Mouse (Mus musculus) thymus, postnatal 14 days (tissue): Measurements from ENCODE around the gene Tmem30a.
A peak's percentile ranks its signal among the peaks of the same experiment; 100 is the strongest.

Source experiments
- DNase-seq: peaks from one replicate; pipeline ENCODE4 v3.0.0; 2021

Tmem30a gene

DNA sequence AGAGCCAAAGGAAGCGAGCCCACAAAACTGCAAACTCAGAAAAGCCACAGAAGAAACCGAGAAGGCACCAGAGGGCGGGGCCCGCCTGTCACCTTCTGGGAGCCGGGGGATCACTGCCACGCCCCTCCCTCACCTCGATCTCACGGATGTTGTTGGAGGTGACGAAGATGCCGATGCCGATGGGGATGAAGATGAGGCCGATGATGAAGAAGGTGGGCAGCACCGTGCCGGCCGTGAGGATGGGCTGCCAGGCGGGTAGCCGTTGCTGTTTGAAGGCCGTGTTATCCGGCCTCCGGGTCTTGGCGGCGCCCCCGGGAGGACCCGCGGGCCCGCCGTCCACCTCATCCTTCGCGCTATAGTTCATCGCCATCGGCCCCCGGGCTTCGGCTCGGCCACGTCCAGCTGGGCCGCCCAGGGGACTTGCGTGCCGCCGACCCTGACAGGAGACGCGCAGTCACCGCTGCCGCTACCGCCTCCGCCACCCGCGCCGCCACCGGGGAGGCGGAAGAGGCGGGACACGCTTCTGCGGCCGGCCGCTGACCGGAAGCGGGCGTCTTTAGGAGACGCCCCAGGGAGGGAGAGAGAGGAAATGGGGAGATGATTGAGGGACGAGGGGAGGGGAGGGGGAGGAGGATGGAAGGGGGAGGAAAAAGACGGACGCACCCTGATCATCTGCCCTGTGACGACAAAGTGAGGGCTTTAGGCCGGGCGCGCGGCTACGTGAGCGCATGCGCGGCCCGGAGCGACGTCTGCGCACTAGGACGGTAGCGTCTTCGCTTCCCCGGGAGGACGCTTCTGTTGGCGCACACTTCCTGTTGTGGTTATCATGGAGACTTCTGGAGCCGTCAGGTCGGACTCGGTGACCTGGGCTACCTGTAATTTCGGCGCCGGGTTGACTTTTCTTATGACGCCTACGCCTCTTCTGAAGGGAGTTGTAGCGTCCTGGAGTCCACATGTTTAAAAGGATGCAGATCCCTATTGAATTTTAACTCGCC is at the start of gene Tmem30a:
Gene Tmem30a (minus strand): TSS at position 667 of the 995 bp plus-strand sequence.
- peak; percentile 91 for DNase-seq

DNA sequence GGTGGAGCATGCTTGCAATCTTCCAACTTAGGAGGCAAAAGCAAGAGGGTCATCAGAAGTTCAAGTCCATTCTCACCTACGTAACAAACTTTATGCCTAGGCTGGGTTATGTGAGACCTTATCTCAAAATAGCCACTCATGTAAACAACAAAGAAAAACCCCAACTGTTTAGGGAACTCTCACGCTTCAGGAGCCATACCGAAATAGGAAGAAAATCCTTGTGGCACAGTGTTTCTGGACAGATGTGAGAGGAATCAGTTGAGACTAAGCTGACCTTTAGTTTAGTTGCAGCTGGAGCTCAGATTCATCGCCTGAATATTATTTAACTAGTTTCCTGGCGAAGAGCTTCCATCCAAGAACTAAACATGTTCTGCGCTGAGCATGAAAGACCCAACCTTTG is 49.3 kb upstream of the Tmem30a start:
- DNase-seq, result no peak

DNA sequence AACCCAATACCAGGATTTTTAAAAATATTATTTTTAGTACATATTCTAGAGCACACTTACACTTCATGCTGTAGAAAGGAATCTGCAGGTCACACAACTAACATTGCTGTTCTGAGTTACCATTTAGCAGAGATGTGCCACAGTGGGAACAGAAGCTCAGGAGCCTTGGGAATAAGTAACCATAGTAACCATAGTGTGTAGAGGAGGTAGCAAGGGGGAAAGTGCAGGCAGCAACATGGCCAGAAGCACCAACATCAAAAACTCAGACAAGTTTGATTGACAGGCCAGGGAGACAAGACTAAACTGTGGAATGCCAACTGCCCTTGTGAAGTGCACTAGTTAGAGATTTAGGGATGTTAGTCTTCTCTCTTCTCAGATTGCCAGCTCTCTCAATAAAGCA is 48.7 kb upstream of the Tmem30a start:
- no peak for DNase-seq

DNA sequence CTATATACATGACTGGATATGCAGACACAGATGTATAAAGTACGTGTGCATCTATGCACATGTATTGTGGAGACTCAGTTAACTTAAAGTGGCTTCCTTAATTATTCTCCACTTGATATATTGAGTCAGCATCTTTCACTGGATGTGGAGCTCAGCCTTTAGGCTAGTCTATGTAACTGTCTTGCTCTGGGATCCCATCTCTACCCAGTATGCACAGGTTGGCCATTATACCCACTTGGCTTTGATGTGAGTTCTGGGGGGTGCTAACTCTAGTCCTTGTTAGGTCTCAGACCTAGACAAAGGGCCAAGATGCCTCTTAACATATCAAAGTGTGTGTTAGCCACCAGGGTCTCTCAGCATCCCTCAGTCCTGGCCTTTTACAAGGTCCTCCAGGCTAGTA is 38.0 kb upstream of the Tmem30a start:
- DNase-seq, result no peak

DNA sequence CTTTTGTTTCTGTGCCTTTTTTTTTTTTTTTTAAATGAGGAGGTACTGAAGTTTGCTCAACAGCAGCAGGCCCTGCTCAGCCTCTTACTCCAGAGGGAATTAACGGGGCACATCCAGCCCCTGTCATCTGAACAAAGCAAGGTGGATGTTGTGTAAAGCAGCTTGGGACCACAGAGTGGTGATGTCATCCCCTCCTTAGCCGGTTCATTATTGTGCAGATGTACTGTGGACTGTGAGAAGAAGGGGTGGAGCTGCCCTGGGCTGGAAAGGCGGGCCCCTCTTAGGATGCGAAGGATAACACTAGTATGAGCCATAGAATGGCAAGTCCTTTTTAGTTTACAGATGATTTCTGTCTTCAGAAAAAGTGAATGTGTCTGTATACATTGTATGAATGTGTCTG is 37.6 kb upstream of the Tmem30a start:
- DNase-seq, result no peak

DNA sequence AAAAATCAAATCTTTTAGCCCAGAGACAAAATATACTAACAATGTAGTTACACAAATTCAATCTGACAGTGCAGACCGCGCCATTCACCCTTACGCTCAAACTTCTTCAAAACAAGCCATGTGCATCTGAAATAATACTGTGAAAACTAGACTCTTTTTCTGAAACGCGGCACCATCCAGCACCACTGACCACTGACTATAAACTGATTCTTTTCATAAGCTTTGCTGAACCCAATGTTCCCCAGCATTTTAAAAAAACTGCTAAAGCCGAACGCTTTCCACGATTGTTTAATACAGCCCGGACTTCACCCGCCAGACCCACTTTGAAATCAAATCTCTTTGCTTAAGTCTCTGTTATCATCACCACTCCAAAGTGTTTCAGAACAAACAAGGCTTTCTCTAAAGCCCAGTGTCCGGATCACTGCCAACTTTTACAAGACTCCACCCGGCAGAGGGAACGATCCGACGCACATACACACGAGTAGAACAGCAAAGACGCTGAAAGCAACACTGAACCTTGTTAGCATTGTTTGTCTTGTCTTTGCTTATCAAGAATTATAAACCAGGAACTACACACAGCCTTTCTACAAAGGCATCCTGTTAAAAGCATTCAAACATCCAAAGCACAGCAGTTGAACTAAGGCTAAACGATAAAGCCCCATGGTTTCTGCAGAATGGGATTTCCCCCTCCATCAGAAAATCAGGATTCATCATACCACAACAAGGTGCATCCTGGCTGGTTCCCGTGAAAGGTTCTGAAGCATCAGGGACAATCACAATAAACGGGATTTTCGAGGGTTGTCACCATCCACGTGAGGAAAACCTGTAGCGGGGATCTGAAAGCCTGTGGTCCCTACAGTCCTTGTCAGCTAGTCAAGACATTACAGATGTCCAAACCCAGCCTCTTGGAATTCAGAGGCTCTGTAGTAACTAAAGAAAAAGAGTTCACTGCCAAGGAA is 36.8 kb upstream of the Tmem30a start:
- no peak for DNase-seq

DNA sequence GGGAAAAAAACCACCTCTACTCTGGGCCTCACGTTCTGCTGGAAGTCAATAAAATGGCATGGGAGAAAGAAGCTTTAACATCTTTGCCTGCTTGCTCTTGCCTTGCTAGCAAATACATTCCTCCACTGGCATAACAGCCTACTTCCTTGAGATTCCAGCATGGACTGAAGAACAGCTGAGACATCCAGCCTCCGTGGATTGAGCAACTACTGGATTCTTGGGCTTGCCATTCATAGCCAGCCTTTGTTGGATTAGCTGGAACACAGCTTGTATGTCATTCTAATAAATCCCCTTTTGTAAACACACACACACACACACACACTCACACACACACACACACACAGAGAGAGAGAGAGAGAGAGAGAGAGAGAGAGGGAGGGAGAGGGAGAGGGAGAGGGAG is 33.8 kb upstream of the Tmem30a start:
- no peak for DNase-seq

DNA sequence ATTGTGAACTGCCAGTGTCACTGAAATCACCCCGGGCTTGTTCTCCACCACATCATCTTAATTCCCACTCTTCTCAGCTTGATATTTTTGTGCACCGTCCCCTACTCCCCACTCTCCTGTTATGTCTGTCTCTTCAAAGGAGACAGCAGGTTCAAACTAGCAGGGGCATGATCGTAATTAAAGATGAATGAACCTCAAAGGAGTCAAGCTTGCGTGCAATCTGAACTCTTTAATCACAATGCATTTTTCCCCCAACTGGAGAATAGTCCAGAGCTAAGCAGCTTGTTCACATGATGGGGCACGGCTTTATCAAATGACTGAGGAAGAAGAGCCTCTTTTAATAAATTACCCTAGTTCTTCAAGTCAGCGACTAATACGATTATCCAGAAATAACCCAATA is 32.2 kb upstream of the Tmem30a start:
- no peak for DNase-seq

DNA sequence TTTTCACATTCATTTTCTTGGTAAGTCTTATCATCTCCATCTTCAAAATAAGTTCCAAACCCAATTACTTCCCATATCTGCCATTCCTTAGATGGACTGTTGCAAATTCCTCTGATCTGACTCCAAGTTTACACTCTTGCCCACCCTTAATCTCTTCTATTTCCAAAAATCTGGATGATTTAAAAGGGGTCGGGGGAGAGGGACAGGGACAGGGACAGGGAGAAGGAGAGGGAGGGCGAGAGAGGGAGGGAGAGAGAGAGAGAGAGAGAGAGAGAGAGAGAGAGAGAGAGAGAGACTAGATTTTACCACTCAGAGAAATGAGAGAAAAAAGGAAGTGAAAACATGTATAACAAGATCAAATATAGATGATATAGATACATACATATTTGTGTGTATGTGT is 30.5 kb upstream of the Tmem30a start:
- DNase-seq, result no peak

DNA sequence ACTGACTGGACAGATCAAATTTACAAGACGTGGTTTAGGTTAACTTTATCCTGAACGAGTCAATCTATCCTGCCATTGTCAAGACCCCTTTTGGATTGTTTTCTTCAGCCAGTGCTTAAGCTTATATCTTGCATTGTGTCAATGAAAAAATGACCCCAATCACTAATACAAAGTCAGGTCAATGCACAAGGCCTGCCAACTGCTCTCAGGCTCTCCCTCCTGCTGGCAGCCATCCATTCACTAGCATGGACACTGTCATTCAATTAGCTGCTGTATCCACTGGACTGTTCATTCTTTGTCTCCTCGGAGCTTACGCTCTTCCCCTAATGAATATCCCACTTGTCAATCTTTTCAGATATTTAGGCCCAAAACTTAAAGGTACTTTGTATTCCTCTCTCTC is 30.1 kb upstream of the Tmem30a start:
- no peak for DNase-seq

DNA sequence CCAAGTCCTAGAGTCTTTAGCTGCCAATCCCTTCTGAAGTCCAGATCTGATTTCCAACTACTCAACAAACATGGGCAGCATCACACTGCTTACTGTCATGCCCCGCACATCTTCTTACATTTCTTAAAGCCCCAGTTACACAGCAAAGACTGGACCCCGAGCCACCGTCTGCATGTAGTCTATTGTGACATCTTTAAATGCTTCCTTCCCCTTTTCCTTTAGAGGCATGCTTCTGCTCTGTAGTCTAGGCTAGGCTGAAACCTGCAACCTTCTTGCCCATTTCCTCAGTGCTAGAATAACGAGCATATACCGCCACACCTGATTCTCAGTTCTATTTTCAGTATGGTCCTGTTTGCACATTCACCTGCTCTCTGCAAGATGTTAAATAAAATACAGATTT is 23.2 kb upstream of the Tmem30a start:
- no peak for DNase-seq

DNA sequence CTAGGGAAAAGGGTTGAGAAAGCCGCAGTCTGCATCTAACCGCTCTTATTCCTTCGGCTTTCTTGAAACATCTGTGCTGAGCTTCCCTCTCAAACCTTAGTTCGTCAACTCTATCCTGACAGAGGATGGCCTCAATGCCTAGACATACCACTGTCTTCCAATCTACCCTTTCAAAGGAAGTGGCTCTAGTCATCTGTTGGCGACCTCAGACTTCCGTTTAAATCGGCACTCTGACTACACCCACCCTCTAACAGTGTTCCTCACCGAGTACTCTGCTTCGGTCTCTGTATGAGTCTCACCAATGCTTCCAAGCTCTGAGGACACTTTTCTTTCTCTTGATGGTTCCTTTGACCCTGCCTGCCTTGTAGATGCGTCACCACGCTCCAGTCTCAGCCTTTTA is 22.7 kb upstream of the Tmem30a start:
- peak; percentile 31 for DNase-seq

DNA sequence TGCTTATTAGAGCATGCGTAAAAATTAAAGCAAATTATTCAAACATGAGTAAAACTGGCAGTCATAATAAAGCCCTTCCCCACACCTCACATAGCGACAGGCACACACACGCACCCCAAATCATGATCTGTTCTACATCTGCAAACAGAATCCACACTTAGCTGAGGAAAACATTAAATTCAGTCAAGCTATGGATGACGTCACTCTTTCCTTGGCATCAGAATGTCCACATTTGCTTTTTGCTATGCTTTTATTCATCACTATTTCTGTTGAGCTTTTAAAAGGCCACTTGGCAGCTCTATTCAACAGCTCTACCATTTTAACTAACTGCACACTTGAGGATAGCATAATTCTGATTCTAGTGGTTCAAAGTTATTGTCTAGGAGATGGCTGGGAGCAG is 21.3 kb upstream of the Tmem30a start:
- DNase-seq, result no peak

DNA sequence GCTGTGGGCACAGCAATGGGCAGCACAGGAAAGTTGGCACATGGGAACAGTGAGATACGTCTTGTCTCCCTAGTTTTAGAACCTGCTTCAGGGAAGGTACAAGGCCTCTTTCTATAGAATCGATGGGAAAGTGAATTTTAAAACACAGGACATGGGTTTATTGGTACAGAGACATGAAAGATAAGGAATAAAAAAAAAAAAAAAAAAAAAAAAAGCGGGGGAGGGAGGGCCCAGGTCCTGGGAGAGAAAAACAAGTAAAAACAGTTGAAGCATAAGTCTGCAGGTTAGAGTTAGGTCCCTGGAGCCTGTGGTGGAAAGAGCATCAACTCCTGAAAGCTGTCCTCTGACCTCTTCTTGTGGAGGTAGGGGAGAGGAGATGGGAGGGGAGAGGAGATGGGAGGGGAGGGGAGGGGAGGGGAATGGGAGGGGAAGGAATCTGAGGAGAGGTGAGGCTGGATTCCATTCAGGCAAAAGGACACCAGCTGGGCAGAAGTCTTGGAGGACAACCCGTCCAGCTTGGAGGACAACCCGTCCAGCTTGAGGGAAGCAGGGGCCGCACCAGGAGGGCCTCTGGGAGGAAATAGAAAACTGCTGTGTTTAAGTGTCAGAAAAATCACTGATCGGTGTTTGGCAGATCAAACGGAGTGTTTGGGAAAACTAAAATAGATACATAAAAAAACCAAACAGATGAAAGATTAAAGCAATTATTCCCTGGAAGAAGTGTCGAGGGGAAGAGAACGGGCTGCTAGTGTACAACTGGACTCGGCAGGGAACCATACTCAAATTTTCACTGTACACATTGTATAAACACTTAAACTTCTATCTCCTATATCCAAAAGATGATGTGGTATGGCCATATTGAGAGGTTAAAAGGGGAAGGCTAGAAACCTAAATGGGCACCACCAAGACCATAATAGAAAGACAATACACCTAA is 17.9 kb upstream of the Tmem30a start:
- no peak for DNase-seq

DNA sequence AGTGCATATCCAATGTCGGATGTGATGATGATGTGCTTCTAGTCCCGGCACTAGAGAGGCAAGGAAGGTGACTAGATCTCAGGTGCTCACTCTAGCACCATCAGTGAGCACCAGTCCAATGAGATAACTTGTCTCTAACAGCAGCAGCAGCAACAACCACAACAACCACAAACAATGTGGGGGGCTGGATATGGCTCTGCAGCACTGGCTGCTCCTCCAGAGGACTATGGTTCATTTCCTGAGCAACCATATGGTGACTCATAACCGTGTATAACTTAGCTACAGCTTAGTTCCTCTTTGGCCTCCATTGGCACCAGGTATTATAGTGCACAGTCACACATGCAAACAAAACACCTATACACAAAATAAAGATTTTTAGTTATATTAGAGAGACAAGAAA is 17.2 kb upstream of the Tmem30a start:
- DNase-seq, result no peak

DNA sequence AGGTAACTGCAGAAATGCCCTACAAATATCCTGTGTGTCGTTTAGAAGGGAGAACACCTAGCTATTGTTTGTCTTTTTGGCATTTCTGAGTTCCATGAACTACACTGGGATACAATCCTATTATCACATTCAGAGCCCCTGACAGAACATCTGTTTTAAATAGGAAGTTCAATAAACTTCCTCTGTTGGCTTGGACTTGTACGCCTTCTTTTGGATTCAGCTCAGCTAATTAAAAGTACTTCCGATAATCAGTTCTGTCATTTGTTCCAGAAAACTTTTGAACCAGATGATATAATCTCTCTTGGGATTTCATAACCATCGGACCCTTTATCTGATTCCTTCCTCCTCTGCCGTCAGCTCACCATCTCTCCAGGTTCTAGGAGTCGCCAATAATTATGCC is 16.1 kb upstream of the Tmem30a start:
- DNase-seq, result no peak

DNA sequence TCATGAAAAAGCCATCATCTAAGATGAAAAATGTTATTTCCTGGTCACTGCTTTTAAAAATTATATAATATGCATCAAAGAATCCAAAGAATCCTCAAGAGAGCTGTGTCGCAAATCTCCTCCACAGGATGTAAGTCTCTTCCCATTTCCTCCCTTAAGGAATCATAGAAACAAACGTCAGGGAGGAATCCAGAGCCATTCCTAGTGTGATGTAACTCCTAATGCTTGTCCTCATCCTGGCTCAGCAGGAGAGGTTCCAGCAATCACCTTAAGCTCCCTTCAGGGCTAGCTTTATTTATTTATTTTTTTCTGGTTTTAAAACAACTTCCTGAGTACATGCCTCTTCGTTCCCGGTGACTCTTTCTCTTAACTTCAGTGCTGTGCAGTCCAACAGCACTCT is 13.9 kb upstream of the Tmem30a start:
- no peak for DNase-seq

DNA sequence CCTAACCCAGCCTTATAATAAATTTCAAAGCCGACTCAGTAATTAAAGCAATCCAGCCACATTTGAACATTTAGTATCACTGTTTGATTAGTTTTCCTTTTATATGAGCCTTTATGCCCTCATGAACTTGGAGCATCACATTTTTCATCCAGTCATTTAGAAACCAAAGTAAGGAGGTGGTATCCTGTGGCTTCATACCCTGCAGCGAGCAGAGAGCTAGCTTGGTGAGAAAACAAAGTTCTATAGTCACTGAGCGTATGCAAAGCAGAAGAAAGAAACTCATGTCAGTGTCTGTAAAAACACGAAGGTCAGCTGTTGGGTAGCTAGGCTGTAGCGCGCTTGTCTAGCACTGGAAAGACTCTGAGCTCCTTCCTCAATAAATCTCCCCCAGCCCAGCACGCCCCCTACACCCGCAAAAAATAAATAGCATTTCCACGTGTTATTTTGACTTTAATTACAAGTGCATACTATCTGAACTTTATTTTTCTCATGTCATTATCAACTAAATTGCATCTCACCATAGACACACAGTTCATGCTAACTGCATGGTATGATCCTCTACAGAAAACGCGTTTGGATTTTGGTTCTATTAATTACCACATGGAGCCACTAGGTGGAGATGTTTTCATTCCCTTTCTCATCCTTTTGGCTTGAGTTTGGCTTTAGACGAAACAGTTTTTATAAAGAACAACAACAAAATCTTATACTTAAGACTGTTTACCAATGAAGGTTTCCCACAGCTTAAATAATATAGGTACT is 13.2 kb upstream of the Tmem30a start:
- DNase-seq, result no peak

DNA sequence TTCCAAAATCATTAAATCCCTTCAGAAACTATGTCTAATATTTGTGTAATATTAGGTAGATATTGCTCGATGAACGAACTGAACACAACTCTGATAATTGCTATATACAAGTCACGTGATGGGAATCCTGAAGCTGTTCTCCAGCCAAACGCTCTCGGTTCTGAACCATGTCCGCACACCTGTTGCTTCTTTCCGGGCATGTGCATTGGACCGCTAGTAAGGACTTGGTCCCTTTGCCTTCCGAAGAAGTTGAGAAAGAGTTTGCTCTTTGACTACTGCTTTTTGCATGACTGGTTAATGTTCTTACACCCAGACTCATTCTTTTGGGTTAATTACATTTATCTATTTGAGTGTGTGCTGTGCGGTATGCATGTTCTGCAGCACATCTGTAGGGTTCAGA is 12.1 kb upstream of the Tmem30a start:
- DNase-seq, result no peak

DNA sequence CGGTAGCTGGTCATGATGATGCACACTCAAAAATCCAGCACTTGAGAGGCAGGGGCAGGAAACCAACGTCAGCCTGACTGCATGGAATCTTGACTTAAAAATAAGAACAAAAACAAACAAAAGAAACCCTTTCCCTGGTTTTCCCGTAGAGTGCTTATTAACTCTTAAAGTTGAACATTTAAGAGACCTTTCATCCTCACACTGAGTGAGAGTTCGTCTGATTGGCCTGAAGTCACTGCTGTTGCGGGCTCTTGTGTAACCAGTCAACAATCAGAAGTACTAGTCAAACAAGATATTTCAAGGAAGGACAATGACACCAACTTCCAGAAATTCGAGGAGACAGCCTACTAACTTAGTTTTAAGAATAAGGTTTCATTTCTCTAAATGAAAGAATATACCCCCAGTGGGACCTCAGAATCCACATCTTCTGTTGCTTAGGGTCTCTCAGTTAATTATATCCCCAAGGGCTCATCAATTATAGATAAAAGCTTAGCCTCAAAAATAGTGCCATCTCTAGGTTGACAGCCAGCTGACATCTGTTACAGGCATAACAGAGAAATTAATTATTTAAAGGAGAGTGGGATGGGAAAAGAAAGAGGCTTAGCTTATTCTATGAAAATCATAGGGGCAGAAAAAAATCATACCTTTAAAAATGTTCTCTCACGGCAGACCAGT is 3.3 kb upstream of the Tmem30a start:
- DNase-seq, result no peak

DNA sequence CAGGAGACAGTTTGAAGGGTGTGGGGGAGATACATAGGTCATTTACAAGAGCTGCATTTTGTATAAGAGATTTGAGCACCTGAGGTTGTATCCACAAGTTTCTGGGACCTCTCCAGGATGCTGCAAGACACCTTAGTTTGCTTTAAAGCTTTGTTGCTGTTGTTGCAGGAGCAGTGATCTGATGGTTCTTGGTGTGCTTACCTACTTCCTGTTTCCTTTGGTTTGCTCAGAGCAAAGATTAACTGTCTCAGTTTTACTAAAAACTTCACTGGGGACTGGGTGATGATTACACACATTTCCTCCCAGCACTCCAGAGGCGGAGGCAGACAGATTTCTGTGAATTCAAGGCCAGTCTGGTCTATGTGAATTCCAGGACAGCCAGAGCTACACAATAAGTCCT is 1.8 kb upstream of the Tmem30a start:
- peak; percentile 23 for DNase-seq
